Mouse (Mus musculus): ENCODE results near the gene H2bfm.
"Not testable (repeated sequence)": the region's sequence is repeated elsewhere in the genome, so short reads cannot be mapped to it uniquely, and the experiment has no call there.

Gene H2bfm

DNA sequence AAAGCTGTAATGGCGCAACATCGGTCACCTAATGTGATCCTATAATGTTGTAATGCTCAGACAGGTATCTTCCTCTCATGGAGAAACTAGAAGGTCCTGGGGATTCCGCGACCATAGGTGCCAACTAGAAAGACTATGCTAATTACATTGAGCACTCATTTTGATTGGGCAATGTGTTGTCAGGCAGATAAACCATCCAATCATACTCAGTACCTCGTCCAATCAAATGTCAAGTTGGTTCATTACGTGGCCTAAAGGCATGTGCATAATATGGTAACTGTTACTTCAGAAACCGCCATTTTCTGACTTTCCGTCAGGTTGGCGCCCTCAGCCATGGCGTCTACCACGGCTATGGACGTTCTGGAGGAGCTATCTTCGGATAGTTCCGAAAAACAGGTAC is at the start of gene H2bfm:
Gene H2bfm (plus strand): TSS at position 295 of the 400 bp plus-strand sequence.
- DNase-seq (ENCODE audit: low read depth, low spot score): peak; percentile 34

- peak; percentile 39 for DNase-seq (ENCODE audit: low read depth, low spot score)
Measured at GRCm38 (mm10) chrX:136895757-136896156, 31.4 kb upstream of the H2bfm start.

GRCm38 (mm10) chrX:136904369-136904768 is 22.8 kb upstream of the H2bfm start:
- DNase-seq (ENCODE audit: low read depth, low spot score): no peak

GRCm38 (mm10) chrX:136925863-136926262 is 1.3 kb upstream of the H2bfm start:
- peak; percentile 11 for DNase-seq (ENCODE audit: low read depth, low spot score)

DNA sequence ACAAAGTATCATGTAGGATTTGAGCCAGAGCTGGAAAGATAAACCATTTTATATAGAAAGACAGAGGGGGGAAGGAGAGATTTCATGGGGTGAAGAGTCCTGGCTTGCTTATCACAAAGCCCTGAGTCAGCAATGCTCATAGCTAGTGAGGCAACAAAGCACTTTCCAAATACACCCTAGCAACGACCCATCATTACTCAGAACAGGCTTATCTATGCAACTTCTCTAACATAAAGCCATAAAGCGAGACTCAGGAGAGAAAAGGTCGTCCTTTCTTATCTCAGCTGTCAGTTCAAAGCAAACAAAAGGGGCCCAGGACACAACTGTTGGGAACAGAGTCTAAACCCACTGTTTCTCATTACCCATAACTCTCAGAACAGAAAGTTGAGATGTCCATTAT is 10.9 kb downstream of the H2bfm start:
- DNase-seq (ENCODE audit: low read depth, low spot score): no peak

DNA sequence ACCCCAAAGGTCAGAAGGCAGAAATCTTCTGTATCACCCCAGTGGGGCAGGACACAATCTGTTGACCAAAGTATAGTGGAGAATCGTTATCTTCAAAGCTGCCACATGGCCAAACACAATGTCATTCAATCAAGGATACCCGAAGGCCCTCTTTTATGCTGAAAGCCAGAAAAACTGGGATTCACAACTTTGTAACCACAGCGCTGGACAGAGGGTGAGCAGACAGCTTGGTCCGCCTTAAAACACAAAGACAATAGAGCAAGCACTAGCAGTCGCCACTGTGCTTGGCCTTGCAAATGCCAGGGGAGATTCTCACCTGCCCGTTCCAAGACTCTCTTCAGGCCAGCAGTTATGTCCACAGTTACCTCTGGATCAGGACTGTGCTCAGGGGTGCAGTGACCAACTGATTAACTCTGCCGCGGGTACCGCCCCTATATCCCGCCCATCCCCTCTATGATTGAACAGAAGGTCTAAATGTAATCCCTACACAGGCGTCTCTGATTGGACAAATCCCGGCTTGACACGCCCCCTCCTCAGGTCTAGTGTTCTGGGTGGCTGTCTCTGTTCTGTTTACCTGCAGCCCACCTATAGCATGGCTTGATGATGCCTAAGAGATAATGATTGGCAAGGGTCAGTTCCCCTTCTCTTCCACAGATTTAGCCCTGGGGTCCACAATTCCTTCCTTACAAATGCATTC is 30.6 kb downstream of the H2bfm start:
- DNase-seq (ENCODE audit: low read depth, low spot score): peak; percentile 70

GRCm38 (mm10) chrX:136958300-136958699 is 31.2 kb downstream of the H2bfm start:
- not testable (repeated sequence) for DNase-seq (ENCODE audit: low read depth, low spot score)

DNA sequence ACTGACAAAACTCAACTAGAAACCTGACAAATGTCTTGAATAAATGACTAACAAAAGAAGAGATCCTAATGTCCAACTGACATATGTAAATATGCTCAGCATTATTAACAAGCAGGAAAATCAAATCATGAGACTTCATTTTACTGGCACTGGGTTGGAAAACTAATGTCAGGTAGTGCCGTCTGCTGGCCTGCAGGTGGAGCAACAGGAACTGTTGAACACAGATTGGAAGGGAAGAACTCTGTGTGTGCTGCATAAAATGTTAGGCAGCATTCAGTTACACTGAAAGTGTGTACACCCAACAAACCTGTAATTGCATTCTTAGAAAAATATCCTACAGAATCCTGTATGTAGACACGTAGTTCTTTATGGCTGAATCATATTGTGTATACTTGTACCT is 32.6 kb downstream of the H2bfm start:
- DNase-seq (ENCODE audit: low read depth, low spot score): peak; percentile 8

DNA sequence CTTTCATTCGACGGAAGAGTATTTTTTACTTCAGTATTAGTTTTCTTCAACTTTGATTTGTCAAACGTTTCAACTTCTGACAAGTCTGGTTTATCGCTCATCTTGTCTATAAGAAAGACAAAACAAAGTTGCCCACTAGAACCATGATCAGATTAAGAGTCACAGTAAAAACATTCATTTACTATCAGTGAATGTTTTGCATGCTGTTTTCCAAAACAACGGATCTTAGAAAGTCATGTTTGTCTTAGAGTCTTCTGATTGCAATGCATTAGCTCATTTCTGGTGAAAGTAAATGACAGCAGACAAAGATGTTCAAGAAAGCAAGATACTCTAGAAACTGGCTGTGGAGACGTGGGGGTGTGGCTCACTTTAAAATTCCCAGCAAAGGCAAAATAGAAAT is 48.3 kb downstream of the H2bfm start, which contains the start of gene Tmsb15b2:
Gene Tmsb15b2 (minus strand): TSS at position 101 of the 400 bp plus-strand sequence.
- DNase-seq (ENCODE audit: low read depth, low spot score): not testable (repeated sequence)

GRCm38 (mm10) chrX:136976424-136977084 is 49.4 kb downstream of the H2bfm start, which contains the start of the genes Tmsb15l and Tmsb15b1:
Gene Tmsb15l, minus strand, starts transcription at chrX:136976869.
Gene Tmsb15b1, minus strand, starts transcription at chrX:136976874.
- peak; percentile 84 for DNase-seq (ENCODE audit: low read depth, low spot score)

Data from ES-CJ7 (cell line).